Mouse (Mus musculus): Measurements from ENCODE around the gene 1700025B11Rik. TPM values are rescaled to one million over a fixed set of nuclear protein-coding genes. Genes with fewer than 3 reads are reported as not detected.
"Not testable (repeated sequence)": the region's sequence is repeated elsewhere in the genome, so short reads cannot be mapped to it uniquely, and the experiment has no call there.

Gene 1700025B11Rik
- total and polyA plus RNA-seq, 2 experiments from 2014 or later: not detected

DNA sequence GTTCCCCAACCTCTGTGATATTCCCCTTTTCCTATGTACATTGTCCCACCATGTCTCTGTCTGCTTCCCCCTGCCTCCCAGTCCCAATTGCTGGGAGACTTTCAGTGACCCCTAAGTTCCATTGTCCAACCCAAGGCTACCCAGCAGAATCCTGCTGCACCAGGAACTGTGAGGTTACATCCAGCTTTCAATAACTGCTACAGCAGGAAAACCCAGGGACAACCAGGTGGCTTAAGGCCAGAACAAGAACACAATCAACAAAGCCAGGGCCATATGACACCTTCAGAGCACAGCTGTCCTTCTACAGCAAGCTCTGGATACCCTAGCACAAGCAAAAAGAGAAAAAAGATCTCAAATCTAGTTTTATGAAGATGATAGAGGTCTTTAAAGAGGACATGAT is 27.3 kb upstream of the 1700025B11Rik start:
- Histone ChIP-seq H3K27ac (ENCODE audit: low read depth, low read length) (no peak overlapping the region), H3K36me3 (ENCODE audit: insufficient read depth) (no peaks in the 10 kb centered on the region), H3K4me1 (ENCODE audit: insufficient read depth) (no peaks in the 10 kb centered on the region), H3K9ac (no peak overlapping the region), H3K27me3 (ENCODE audit: insufficient read depth, low read length) (no peaks in the 10 kb centered on the region), H3K9me3 (ENCODE audit: low read length) (0 out of 2 replicates have a peak, but pooled peaks cover under 1% of the 10 kb centered on the region), H3K4me2 (ENCODE audit: low read depth) (no peak overlapping the region), H3K4me3 (ENCODE audit: low read depth, low read length) (no peak overlapping the region)
- TF ChIP-seq CTCF (IDR thresholded peaks at IDR 0.05; ENCODE audit: low read depth): no peak
- ATAC-seq (no peak), DNase-seq (no peak)

DNA sequence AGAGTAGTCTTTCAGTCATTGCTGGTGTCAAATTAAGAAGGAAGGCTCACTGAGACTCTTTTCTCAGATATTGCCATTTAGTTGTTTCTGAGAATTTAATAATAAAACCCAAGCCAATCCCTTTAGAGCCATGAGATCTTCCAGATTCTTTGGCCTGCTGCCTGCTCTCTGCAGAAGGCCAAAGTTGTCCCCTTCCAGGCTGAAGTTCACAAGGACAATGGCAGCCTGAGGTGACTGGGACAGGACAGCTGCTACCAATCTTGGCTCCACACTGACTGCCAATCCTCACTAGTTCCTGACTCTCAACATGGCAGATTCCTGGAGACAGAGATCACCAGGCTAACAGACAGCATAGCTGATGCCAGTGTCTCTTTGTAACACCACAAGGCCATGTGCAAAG is 25.3 kb upstream of the 1700025B11Rik start:
- Histone ChIP-seq H3K27ac (ENCODE audit: low read depth, low read length) (no peak overlapping the region), H3K4me1 (ENCODE audit: insufficient read depth) (no peaks in the 10 kb centered on the region), H3K4me2 (ENCODE audit: low read depth) (no peak overlapping the region), H3K4me3 (ENCODE audit: low read depth, low read length) (no peak overlapping the region), H3K36me3 (ENCODE audit: insufficient read depth) (no peaks in the 10 kb centered on the region), H3K9me3 (ENCODE audit: low read length) (0 out of 2 replicates have a peak, but pooled peaks cover 5% of the 10 kb centered on the region), H3K9ac (no peak overlapping the region), H3K27me3 (ENCODE audit: insufficient read depth, low read length) (no peaks in the 10 kb centered on the region)
- ATAC-seq (no peak), DNase-seq (no peak)
- TF ChIP-seq CTCF (IDR thresholded peaks at IDR 0.05; ENCODE audit: low read depth): no peak

DNA sequence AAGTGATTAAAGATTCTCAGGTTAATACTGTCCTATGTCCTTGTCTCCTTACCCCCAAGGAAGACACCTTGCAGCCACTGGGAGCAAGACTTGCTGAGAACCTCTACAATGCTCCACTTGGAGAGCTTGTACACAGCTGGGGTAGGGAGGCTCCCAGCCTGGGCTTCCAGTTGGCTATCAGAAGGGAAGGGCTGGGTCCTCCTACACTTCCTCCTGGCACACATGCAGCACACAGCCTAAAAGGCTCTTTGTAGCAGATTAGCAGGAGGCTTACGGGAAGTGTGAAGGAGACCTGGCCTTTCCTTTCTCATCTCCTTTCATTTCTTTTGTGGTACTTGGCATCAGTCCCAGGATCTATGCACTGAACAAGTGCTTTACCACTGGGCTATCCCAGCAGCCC is 20.0 kb upstream of the 1700025B11Rik start:
- Histone ChIP-seq H3K36me3 (ENCODE audit: insufficient read depth) (no peaks in the 10 kb centered on the region), H3K27ac (ENCODE audit: low read depth, low read length) (no peak overlapping the region), H3K4me2 (ENCODE audit: low read depth) (no peak overlapping the region), H3K9me3 (ENCODE audit: low read length) (0 out of 2 replicates have a peak, but pooled peaks cover 5% of the 10 kb centered on the region), H3K4me3 (ENCODE audit: low read depth, low read length) (no peak overlapping the region), H3K9ac (no peak overlapping the region), H3K4me1 (ENCODE audit: insufficient read depth) (no peaks in the 10 kb centered on the region), H3K27me3 (ENCODE audit: insufficient read depth, low read length) (no peaks in the 10 kb centered on the region)
- 21% methylated on average over 1 of the region's 1 CpGs for WGBS
- 0 out of 2 replicates have a peak, but pooled peaks have one; percentile 18 for ATAC-seq
- no peak for TF ChIP-seq CTCF (IDR thresholded peaks at IDR 0.05; ENCODE audit: low read depth)
- DNase-seq: no peak

DNA sequence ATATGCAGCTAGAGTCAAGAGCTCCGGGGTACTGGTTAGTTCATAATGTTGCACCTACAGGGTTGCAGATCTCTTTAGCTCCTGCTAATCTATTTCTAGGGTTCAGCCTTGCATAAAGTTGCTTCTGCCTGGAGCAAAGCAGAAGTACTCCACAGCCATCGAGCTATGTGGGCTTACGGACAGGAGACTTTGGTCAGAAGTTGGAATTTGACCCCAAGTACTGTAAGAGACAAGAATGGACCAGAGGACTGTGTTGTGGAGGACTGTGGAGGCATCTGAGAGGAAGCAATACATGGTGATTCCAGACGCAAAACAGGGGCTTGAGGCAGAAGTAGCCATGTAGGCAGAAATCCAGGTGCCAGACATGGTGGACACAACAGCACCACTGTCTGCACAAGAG is 17.6 kb upstream of the 1700025B11Rik start:
- Histone ChIP-seq H3K9me3 (ENCODE audit: low read length) (0 out of 2 replicates have a peak, but pooled peaks cover 5% of the 10 kb centered on the region), H3K36me3 (ENCODE audit: insufficient read depth) (no peaks in the 10 kb centered on the region), H3K27ac (ENCODE audit: low read depth, low read length) (no peak overlapping the region), H3K4me2 (ENCODE audit: low read depth) (no peak overlapping the region), H3K4me3 (ENCODE audit: low read depth, low read length) (no peak overlapping the region), H3K9ac (no peak overlapping the region), H3K4me1 (ENCODE audit: insufficient read depth) (no peaks in the 10 kb centered on the region), H3K27me3 (ENCODE audit: insufficient read depth, low read length) (no peaks in the 10 kb centered on the region)
- 93% methylated on average over 4 of the region's 4 CpGs for WGBS
- ATAC-seq (no peak), DNase-seq (no peak)
- no peak for TF ChIP-seq CTCF (IDR thresholded peaks at IDR 0.05; ENCODE audit: low read depth)

DNA sequence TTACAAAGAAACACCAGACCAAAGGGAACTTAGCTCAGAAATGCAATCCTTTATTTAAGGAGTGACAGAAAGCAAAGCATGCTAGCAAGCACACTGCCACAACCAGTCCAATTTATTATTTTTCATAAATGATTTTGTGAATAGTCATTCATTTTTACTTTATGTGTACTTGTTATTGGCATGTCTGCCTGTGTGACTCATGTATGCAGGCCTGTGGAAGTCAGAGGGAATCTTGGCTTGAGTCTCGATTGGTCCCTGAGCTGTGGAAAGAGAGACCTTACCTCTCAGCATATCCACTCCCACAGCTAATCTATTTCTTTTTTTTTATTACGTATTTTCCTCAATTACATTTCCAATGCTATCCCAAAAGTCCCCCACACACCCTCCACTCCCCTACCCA is 17.1 kb upstream of the 1700025B11Rik start:
- Histone ChIP-seq H3K4me3 (ENCODE audit: low read depth, low read length) (no peak overlapping the region), H3K9ac (no peak overlapping the region), H3K4me1 (ENCODE audit: insufficient read depth) (no peaks in the 10 kb centered on the region), H3K27me3 (ENCODE audit: insufficient read depth, low read length) (no peaks in the 10 kb centered on the region), H3K9me3 (ENCODE audit: low read length) (0 out of 2 replicates have a peak, but pooled peaks cover 3% of the 10 kb centered on the region), H3K36me3 (ENCODE audit: insufficient read depth) (no peaks in the 10 kb centered on the region), H3K4me2 (ENCODE audit: low read depth) (no peak overlapping the region), H3K27ac (ENCODE audit: low read depth, low read length) (no peak overlapping the region)
- DNase-seq (no peak), ATAC-seq (no peak)
- no peak for TF ChIP-seq CTCF (IDR thresholded peaks at IDR 0.05; ENCODE audit: low read depth)
- 94% methylated on average over 2 of the region's 2 CpGs for WGBS

DNA sequence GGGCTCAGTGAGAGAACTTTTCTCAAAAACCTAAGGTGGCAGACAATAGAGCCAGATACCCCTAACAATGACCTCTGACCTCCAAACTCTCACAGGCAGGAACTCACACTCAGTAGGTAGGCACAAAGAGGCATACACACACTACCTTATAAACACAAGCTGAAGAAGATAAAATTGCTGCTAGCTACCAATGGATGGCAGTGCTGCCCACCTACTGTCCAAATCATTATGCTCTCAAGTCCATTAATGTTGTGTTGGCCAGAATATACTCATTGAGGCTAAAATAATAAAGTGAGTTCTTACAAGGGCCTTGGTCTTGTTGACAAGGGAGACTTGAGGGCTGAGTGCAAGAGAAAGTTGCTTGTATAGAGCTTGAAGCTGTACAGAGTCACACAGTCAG is 1.5 kb upstream of the 1700025B11Rik start:
- H3K27ac ChIP-seq (ENCODE audit: low read depth, low read length): no peak overlapping the region
- H3K9me3 ChIP-seq (ENCODE audit: low read length): no peaks in the 10 kb centered on the region
- TF ChIP-seq CTCF (IDR thresholded peaks at IDR 0.05; ENCODE audit: low read depth): 0 out of 2 replicates have a peak, but pooled peaks have one; percentile 28
- no peaks in the 10 kb centered on the region for H3K27me3 ChIP-seq (ENCODE audit: insufficient read depth, low read length)
- H3K4me2 ChIP-seq (ENCODE audit: low read depth): no peak overlapping the region
- no peak overlapping the region for H3K4me3 ChIP-seq (ENCODE audit: low read depth, low read length)
- no peak overlapping the region for H3K9ac ChIP-seq
- DNase-seq (no peak), ATAC-seq (no peak)
- no peaks in the 10 kb centered on the region for H3K36me3 ChIP-seq (ENCODE audit: insufficient read depth)
- no peaks in the 10 kb centered on the region for H3K4me1 ChIP-seq (ENCODE audit: insufficient read depth)

DNA sequence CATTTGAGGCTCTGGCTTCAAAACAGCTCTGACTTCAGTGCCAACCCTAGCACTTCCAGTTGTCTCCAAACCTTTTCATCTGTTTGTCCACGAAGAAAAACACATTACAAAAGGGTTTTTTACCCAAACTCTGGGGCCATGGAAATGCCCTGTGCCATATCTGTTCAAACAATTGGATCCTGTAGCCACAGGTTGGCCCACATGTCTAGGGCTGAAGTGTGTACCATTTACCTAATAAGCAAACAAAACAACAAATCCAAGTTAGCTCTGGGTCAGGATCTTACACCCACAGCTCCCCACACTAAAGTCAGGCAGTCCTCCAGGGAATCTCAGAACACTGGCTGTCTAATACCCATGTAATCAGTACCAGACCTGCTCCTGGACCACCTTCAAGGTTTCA is 22.5 kb downstream of the 1700025B11Rik start:
- H3K9ac ChIP-seq; H3K36me3 ChIP-seq (ENCODE audit: insufficient read depth); H3K27ac ChIP-seq (ENCODE audit: low read depth, low read length); H3K27me3 ChIP-seq (ENCODE audit: insufficient read depth, low read length); H3K4me1 ChIP-seq (ENCODE audit: insufficient read depth); DNase-seq; ATAC-seq; H3K4me3 ChIP-seq (ENCODE audit: low read depth, low read length); H3K9me3 ChIP-seq (ENCODE audit: low read length); H3K4me2 ChIP-seq (ENCODE audit: low read depth): not testable (repeated sequence)
- WGBS: 42% methylated on average over 1 of the region's 1 CpGs

DNA sequence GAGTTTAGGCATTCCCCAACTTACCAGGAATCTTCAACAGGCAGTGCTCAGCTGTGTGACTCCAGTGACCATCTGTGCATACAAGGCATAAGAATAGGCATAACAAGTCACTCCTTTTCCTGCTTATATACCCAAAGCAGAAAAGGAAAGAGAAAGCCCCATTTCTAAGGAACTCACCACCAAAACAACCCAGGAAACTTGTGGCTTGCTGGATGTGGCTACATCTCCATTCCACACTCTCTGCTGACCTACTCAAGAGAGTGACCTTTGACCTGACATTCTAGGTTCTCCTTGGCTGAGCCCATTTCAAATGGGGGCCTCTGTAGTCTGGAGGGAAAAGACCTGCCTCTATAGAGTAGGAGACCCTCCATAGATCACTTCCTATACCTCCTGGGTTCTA is 28.5 kb downstream of the 1700025B11Rik start, which contains the start of gene Apol7c:
Gene Apol7c (minus strand): TSS at position 101 of the 400 bp plus-strand sequence.
- no peak for TF ChIP-seq CTCF (IDR thresholded peaks at IDR 0.05; ENCODE audit: low read depth)
- Histone ChIP-seq H3K9ac (no peak within 1 kb of the TSS), H3K36me3 (ENCODE audit: insufficient read depth) (no peaks in the 10 kb centered on the region), H3K4me3 (ENCODE audit: low read depth, low read length) (no peak within 1 kb of the TSS), H3K4me2 (ENCODE audit: low read depth) (no peak within 1 kb of the TSS), H3K4me1 (ENCODE audit: insufficient read depth) (no peaks in the 10 kb centered on the region), H3K27me3 (ENCODE audit: insufficient read depth, low read length) (no peaks in the 10 kb centered on the region), H3K27ac (ENCODE audit: low read depth, low read length) (no peak within 1 kb of the TSS), H3K9me3 (ENCODE audit: low read length) (no peaks in the 10 kb centered on the region)
- no peak for ATAC-seq
- DNase-seq: no peak

All from forebrain, postnatal 0 days (tissue).